Mouse (Mus musculus): ENCODE data around the gene Rhd.
"Not testable (repeated sequence)": the region's sequence is repeated elsewhere in the genome, so short reads cannot be mapped to it uniquely, and the experiment has no call there.

Gene Rhd

GRCm38 (mm10) chr4:134861884-134862283, 2.5 kb upstream of the Rhd start:
- no peak for DNase-seq

- DNase-seq = no peak
These were observed 1.3 kb upstream of the Rhd start for GRCm38 (mm10) chr4:134862996-134863395.

GRCm38 (mm10) chr4:134865340-134865739, 1.0 kb downstream of the Rhd start:
- DNase-seq = no peak

- no peak for DNase-seq
These were observed 1.5 kb downstream of the Rhd start for GRCm38 (mm10) chr4:134865789-134866188.

- no peak for DNase-seq
These were observed 2.9 kb downstream of the Rhd start for GRCm38 (mm10) chr4:134867213-134867612.

- DNase-seq = no peak
These were observed 3.3 kb downstream of the Rhd start for GRCm38 (mm10) chr4:134867661-134868060.

GRCm38 (mm10) chr4:134868065-134868464, 3.7 kb downstream of the Rhd start:
- DNase-seq = no peak

- DNase-seq = no peak
These were observed 4.2 kb downstream of the Rhd start for GRCm38 (mm10) chr4:134868490-134868889.

GRCm38 (mm10) chr4:134869068-134869730, 4.9 kb downstream of the Rhd start:
- DNase-seq = no peak

- DNase-seq = no peak
These were observed 5.6 kb downstream of the Rhd start for GRCm38 (mm10) chr4:134869815-134870375.

- DNase-seq = no peak
These were observed 7.1 kb downstream of the Rhd start for GRCm38 (mm10) chr4:134871477-134871876.

- DNase-seq = no peak
These were observed 7.6 kb downstream of the Rhd start for GRCm38 (mm10) chr4:134871950-134872349.

- no peak for DNase-seq
These were observed 11.8 kb downstream of the Rhd start for GRCm38 (mm10) chr4:134876171-134876570.

- peak; percentile 84 for DNase-seq
These were observed 15.2 kb downstream of the Rhd start for GRCm38 (mm10) chr4:134879410-134879981.

GRCm38 (mm10) chr4:134880041-134880440, 15.7 kb downstream of the Rhd start:
- peak; percentile 17 for DNase-seq

- DNase-seq = peak; percentile 35
These were observed 18.9 kb downstream of the Rhd start for GRCm38 (mm10) chr4:134883266-134883665.

GRCm38 (mm10) chr4:134883808-134884207, 19.5 kb downstream of the Rhd start:
- DNase-seq = no peak

- no peak for DNase-seq
These were observed 20.0 kb downstream of the Rhd start for GRCm38 (mm10) chr4:134884364-134884763.

GRCm38 (mm10) chr4:134892096-134892495, 27.8 kb downstream of the Rhd start:
- peak; percentile 70 for DNase-seq

GRCm38 (mm10) chr4:134897256-134897655, 32.9 kb downstream of the Rhd start:
- no peak for DNase-seq

GRCm38 (mm10) chr4:134901126-134901525, 36.8 kb downstream of the Rhd start:
- no peak for DNase-seq

GRCm38 (mm10) chr4:134903046-134903445, 38.7 kb downstream of the Rhd start:
- DNase-seq = no peak

GRCm38 (mm10) chr4:134911406-134911805, 47.1 kb downstream of the Rhd start:
- DNase-seq = not testable (repeated sequence)

- DNase-seq = peak; percentile 85
These were observed 49.1 kb downstream of the Rhd start for GRCm38 (mm10) chr4:134913413-134913812.
